Mouse (Mus musculus): Measurements from ENCODE around the gene Cpsf4. TPM values are rescaled to one million over a fixed set of nuclear protein-coding genes. Genes with fewer than 3 reads are reported as not detected.

The Cpsf4 gene
- polyA plus RNA-seq, 1 experiment from 2014 or later = 53.3 TPM

DNA sequence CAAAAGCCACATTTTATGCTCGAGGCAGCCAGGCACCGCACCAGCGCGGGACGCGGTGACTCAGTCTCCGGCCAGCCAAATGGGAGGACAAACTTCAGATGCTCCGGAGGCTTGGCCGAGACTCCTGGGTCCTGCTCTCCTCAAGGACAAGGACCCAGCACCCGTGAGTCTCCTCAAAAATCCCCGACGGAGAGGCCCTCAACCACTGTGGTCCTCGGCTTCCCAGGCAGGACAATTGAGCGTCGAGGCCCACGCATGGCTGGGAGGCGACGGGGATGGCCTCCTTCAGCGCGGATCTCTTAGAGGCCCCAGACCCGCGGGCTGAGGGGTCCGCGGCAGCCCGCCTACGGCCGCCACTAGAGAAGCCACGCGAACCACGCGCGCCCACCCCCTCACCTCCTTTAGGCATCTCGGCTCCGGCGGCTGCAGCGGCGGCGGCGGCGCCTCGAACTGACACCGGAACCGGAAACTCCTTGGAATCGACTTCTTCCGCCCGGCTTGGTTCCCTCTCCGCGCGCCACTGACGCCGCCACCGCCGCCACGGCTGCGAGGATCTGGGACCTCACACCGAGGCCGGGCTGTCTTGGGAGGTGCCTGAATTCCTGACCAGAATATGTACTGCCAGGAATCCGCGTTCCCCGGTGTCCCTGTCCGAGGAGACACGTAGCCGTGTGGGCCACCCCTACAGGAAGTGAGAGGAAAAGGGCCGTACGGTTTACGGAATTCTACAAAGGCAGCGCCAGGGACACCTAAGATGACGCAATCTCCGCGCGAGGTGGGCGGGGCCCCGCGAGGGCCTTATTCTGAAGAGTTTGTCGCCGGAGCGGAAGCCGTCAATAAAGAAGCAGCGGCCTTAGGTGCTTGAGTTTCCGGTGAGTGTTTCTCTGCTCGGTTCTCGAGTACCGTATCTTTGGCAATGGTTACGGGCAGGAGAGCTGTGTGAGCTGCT lies 27.2 kb upstream of the Cpsf4 start, which contains the start of the genes Pdap1 and Bud31:
Gene Pdap1 (minus strand): TSS at position 668 of the 949 bp plus-strand sequence.
Gene Bud31 (plus strand): TSS at position 792 of the 949 bp plus-strand sequence.
- Histone ChIP-seq H3K27me3 (ENCODE audit: insufficient read depth, poor library complexity, severe bottlenecking) (no peaks in the 10 kb centered on the region), H3K4me3 (peak within 1 kb of the TSS; percentile 94), H3K4me1 (peaks cover 14% of the 10 kb centered on the region), H3K27ac (peak within 1 kb of the TSS; percentile 99), H3K9me3 (no peaks in the 10 kb centered on the region), H3K36me3 (peaks cover 65% of the 10 kb centered on the region)
- DNase-seq (ENCODE audit: low spot score) = peak; percentile 96
- under 1% methylated on average over 84 of the region's 84 CpGs for WGBS

DNA sequence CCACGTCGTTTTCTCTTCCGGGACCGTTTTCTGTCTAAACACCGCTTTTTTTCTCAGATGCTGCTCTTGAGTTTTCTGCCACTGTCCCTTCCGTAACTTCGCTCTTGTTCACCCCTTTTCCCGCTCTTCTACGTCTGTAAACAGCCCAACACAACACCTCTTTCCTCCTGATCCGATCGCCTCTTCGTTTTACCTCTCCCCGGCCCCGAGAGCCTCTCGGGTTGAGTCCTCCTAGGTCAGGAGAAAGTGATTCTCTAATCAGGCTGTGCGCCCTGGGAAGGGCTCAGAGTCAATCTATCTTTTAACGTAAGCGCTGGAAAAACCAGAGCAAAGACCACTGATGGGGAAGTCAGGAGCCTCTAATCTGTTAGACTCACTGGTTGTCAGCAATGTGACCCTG lies 26.4 kb upstream of the Cpsf4 start:
- under 1% methylated on average over 18 of the region's 18 CpGs for WGBS
- H3K36me3 ChIP-seq = peaks cover 65% of the 10 kb centered on the region
- H3K27me3 ChIP-seq (ENCODE audit: insufficient read depth, poor library complexity, severe bottlenecking) = no peaks in the 10 kb centered on the region
- DNase-seq (ENCODE audit: low spot score) = no peak
- peak overlapping the region; percentile 99 for H3K27ac ChIP-seq
- peaks cover 14% of the 10 kb centered on the region for H3K4me1 ChIP-seq
- no peaks in the 10 kb centered on the region for H3K9me3 ChIP-seq
- H3K4me3 ChIP-seq = peak overlapping the region; percentile 94

DNA sequence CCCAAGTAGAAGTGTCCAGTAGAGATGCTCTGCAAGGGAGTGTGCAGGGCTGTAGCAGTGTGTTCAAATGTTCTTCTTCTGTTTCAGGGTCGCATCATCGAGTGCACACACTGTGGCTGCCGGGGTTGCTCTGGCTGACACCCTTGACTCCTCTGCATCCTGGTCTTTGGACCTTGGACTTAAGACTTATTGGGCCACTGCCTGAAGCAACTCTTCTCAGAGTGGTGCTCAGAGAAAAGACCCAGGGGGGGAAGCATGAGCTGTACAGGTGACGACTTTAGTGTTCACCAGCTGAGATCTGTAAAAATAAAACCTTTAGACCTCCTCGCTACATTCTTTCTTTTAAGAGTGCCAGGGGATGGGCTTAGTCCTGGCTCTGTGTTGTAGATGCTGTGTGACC lies 19.3 kb upstream of the Cpsf4 start:
- no peaks in the 10 kb centered on the region for H3K4me1 ChIP-seq
- no peaks in the 10 kb centered on the region for H3K27me3 ChIP-seq (ENCODE audit: insufficient read depth, poor library complexity, severe bottlenecking)
- 90% methylated on average over 5 of the region's 5 CpGs for WGBS
- H3K36me3 ChIP-seq = peaks cover 99% of the 10 kb centered on the region
- DNase-seq (ENCODE audit: low spot score) = no peak
- H3K27ac ChIP-seq = no peak overlapping the region
- H3K4me3 ChIP-seq = no peak overlapping the region
- no peaks in the 10 kb centered on the region for H3K9me3 ChIP-seq

DNA sequence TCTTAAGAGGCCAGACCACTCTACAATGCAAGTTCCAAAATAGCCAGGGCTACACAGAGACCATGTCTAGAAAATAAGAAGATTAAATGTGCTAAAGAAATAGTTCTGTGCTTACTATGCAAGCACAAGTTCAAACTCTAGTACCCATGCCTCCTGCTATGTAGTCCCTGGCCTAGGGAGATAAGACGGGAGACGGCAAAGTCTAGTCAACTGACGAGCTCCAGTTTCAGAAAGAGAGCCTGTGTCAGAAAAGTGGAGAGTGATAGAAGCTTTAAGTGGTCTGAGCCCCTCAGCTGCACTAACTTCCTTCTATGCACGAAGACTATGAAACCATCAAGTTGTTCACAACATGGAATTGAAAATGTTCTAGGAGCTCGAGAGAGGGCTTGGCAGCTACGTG lies 17.7 kb upstream of the Cpsf4 start:
- Histone ChIP-seq H3K27me3 (ENCODE audit: insufficient read depth, poor library complexity, severe bottlenecking) (no peaks in the 10 kb centered on the region), H3K9me3 (no peaks in the 10 kb centered on the region), H3K36me3 (peaks cover 98% of the 10 kb centered on the region), H3K4me1 (no peaks in the 10 kb centered on the region), H3K27ac (no peak overlapping the region), H3K4me3 (no peak overlapping the region)
- WGBS = 71% methylated on average over 6 of the region's 6 CpGs
- no peak for DNase-seq (ENCODE audit: low spot score)

DNA sequence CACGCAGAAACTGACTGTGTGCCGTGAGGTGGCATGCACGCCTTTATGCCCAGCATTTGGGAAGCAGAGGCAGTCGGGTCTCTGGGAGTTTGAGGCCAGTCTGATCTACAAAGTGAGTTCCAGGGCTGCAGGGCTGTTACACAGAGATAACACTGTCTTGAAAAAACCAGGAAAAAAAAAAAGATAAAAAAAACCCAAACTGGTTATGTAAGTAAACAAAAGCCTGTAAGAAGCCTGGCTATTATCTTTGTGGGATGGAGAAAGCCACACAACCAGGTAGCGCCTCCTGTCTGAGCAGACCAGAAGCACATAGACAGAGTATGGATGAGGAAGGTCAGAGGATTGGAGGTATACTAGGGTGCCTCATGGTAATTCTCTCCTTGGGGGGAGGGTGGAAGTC lies 14.3 kb upstream of the Cpsf4 start:
- Histone ChIP-seq H3K4me3 (no peak overlapping the region), H3K36me3 (peaks cover 93% of the 10 kb centered on the region), H3K4me1 (no peaks in the 10 kb centered on the region), H3K9me3 (no peaks in the 10 kb centered on the region), H3K27me3 (ENCODE audit: insufficient read depth, poor library complexity, severe bottlenecking) (no peaks in the 10 kb centered on the region), H3K27ac (no peak overlapping the region)
- WGBS = 83% methylated on average over 5 of the region's 5 CpGs
- DNase-seq (ENCODE audit: low spot score) = no peak

DNA sequence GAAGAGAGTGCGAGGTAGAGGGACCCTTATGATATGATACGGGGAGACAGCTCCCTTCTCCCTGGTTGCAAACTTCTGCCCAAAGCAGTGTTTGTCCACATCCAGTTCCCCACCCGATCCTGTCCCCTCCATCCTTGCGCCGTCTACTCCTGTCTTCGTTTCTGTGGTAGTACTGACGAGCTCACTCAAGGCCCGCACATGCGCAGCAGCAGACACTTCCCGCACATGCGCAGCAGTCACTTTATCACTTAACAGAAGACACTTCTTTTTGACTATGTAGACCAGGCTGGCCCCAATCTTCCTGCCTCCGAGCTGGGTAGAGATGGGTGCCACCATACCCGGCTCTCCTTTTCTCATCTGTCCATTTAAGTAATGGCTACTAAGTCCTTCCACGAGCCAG lies 5.7 kb upstream of the Cpsf4 start:
- no peak overlapping the region for H3K4me3 ChIP-seq
- 94% methylated on average over 14 of the region's 14 CpGs for WGBS
- H3K9me3 ChIP-seq = no peaks in the 10 kb centered on the region
- H3K27me3 ChIP-seq (ENCODE audit: insufficient read depth, poor library complexity, severe bottlenecking) = no peaks in the 10 kb centered on the region
- H3K4me1 ChIP-seq = peaks cover 13% of the 10 kb centered on the region; the same call in 1 of the 2 replicates
- DNase-seq (ENCODE audit: low spot score) = no peak
- no peak overlapping the region for H3K27ac ChIP-seq
- H3K36me3 ChIP-seq = peaks cover 79% of the 10 kb centered on the region

DNA sequence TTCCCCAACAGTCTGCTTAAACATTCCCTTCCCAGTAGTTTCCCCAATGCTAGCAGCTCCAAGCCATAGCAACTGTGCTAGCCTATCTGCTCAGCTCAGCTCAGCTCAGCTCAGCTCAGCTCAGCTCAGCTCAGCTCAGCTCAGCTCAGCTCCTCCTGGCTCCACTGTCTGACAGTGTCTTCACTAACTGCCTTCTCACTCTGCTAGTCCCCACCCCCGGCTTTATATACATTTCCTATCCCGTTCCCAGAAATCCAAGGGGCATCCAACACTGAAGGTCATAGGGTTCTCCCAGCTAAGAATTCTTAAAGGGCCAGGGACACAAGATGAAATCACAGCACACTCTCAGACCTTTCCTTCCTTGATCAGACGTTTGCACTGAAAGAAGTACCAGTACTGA lies 2.3 kb upstream of the Cpsf4 start:
- DNase-seq (ENCODE audit: low spot score) = no peak
- peaks cover 30% of the 10 kb centered on the region for H3K4me1 ChIP-seq
- no peaks in the 10 kb centered on the region for H3K27me3 ChIP-seq (ENCODE audit: insufficient read depth, poor library complexity, severe bottlenecking)
- no peaks in the 10 kb centered on the region for H3K9me3 ChIP-seq
- H3K4me3 ChIP-seq = 0 out of 2 replicates have a peak overlapping the region, but pooled peaks have one; percentile 10
- WGBS = 58% methylated on average over 3 of the region's 3 CpGs
- H3K27ac ChIP-seq = no peak overlapping the region
- peaks cover 52% of the 10 kb centered on the region for H3K36me3 ChIP-seq

DNA sequence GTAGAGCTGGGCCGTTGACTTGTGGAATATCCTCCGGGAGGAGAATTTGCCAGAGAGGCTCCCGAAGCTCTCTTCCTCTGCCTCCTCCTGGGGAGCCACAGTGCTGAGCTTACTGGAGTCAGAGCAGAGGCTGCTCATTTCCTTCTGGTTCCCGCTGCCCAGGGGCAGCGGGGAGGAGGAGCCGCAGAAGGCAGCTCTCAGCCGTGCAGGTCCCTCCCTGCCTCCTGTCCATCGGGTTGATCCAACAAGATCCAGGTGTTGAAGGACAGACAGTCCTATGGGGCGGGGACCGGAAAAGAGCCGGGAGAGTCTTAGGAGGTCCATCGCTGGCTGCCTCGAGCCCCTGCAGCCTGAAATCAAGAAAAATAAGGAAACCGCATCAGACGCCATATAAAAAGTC lies 1.8 kb upstream of the Cpsf4 start:
- no peak for DNase-seq (ENCODE audit: low spot score)
- no peaks in the 10 kb centered on the region for H3K27me3 ChIP-seq (ENCODE audit: insufficient read depth, poor library complexity, severe bottlenecking)
- peaks cover 30% of the 10 kb centered on the region for H3K4me1 ChIP-seq
- H3K4me3 ChIP-seq = no peak overlapping the region
- H3K27ac ChIP-seq = no peak overlapping the region
- H3K9me3 ChIP-seq = no peaks in the 10 kb centered on the region
- peaks cover 50% of the 10 kb centered on the region for H3K36me3 ChIP-seq
- WGBS = 84% methylated on average over 15 of the region's 15 CpGs

DNA sequence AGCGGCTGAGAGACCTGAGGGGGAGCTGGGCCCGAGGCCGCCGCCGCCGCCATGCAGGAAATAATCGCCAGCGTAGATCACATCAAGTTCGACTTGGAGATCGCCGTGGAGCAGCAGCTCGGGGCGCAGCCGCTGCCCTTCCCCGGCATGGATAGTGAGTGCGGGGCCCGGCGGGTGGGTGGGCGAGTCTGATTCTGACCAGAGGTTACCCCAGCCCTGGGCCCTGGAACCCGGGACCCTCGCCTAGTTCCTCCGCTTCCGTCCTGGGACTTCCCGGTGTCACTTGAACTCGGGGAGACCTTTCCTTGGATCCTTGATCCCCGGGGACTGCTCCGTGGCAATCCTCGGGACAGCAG lies 271 bp downstream of the Cpsf4 start:
- H3K4me3 ChIP-seq = peak overlapping the region; percentile 84
- H3K36me3 ChIP-seq = peaks cover 52% of the 10 kb centered on the region
- no peaks in the 10 kb centered on the region for H3K9me3 ChIP-seq
- no peaks in the 10 kb centered on the region for H3K27me3 ChIP-seq (ENCODE audit: insufficient read depth, poor library complexity, severe bottlenecking)
- WGBS = under 1% methylated on average over 28 of the region's 28 CpGs
- H3K27ac ChIP-seq = peak overlapping the region; percentile 91
- DNase-seq (ENCODE audit: low spot score) = no peak
- H3K4me1 ChIP-seq = peaks cover 30% of the 10 kb centered on the region

DNA sequence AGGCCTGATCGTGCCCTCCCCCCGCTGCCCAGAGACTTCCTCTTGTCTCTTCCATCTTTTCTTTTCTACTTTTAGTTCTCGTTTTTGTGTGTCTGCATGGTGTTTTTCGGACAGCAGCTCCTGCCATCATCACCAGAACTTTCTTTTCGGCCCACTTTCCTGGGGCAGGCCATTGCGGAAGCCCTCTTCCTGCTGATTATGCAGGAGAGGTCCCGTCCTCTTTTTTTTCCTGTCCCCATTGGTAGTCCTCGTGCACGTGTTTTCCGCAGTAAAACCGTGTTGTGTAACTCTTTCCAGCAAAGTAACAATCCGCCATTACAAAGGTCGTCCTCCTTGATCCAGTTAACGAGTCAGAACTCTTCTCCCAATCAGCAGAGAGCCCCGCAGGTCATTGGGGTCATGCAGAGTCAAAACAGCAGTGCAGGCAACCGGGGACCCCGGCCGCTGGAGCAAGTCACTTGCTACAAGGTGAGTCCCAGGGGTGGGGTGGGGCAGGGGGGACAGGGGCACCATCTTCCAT lies 11.5 kb downstream of the Cpsf4 start:
- Histone ChIP-seq H3K27ac (no peak overlapping the region), H3K27me3 (ENCODE audit: insufficient read depth, poor library complexity, severe bottlenecking) (no peaks in the 10 kb centered on the region), H3K4me1 (0 out of 2 replicates have a peak, but pooled peaks cover 3% of the 10 kb centered on the region), H3K36me3 (peaks cover 100% of the 10 kb centered on the region), H3K9me3 (no peaks in the 10 kb centered on the region), H3K4me3 (no peak overlapping the region)
- WGBS = 89% methylated on average over 18 of the region's 18 CpGs
- no peak for DNase-seq (ENCODE audit: low spot score)

DNA sequence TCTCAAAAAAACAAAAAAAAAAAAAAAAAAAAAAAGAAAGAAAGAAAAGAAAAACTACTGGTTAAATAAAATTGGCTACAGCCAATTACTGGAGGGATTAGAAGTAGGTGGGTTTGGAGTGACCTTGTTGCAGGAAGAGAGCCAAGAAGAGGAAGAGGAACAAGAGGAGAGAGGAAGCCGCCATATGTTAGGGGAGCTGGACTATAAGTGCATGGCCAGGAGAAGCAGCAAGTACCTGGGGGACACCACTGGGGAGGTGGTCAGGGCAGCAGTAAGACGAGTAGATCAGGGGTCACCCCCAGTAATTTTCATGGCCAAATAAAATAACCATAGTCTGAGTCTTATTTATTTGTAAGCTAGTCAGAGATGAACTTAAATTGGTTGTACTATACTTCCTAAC lies 18.2 kb downstream of the Cpsf4 start:
- WGBS = 94% methylated on average over 2 of the region's 2 CpGs
- peaks cover 88% of the 10 kb centered on the region for H3K36me3 ChIP-seq
- DNase-seq (ENCODE audit: low spot score) = no peak
- no peaks in the 10 kb centered on the region for H3K27me3 ChIP-seq (ENCODE audit: insufficient read depth, poor library complexity, severe bottlenecking)
- H3K9me3 ChIP-seq = no peaks in the 10 kb centered on the region
- H3K4me1 ChIP-seq = peaks cover 12% of the 10 kb centered on the region
- no peak overlapping the region for H3K4me3 ChIP-seq
- no peak overlapping the region for H3K27ac ChIP-seq

DNA sequence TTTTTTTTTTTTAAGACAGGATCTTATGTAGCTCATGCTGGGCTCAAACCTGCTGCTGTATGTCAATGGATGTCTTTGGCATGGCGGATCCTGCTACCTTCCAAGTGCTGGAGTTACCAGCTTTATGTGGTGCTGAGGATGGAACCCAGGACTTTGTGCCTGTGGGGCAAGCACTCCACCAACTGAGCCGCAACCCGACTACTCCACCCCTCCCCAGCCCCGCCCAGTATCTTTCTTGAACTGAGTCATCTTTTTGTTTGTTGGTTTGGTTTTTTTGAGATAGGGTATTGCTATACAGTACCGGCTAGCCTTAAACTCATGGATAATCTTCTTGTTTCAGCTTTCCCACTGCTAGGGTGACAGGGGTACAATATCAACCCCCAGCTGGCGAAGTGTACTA lies 22.4 kb downstream of the Cpsf4 start:
- 89% methylated on average over 6 of the region's 6 CpGs for WGBS
- Histone ChIP-seq H3K36me3 (peaks cover 52% of the 10 kb centered on the region), H3K27me3 (ENCODE audit: insufficient read depth, poor library complexity, severe bottlenecking) (no peaks in the 10 kb centered on the region), H3K4me3 (no peak overlapping the region), H3K4me1 (peaks cover 19% of the 10 kb centered on the region), H3K27ac (no peak overlapping the region), H3K9me3 (no peaks in the 10 kb centered on the region)
- DNase-seq (ENCODE audit: low spot score) = no peak

DNA sequence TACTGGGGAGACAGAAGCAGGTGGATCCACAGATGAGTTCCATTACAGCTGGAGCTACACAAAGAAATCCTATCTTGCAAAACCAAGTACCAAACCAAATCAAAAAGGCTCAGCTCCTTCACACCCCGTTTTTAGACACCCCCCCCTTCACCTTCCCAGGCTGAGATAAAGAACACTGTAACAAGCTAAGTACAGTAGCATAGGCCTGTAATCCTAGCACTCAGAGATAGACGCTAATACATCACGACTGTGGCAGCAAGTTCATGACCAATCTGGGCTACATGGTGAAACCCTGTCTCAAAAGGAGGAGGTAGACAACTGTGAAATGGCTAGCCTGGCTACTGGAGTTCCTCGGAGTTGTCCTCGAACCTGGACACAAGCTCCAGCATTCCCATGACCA lies 23.4 kb downstream of the Cpsf4 start:
- peaks cover 52% of the 10 kb centered on the region for H3K36me3 ChIP-seq
- H3K9me3 ChIP-seq = no peaks in the 10 kb centered on the region
- peaks cover 19% of the 10 kb centered on the region for H3K4me1 ChIP-seq
- WGBS = 35% methylated on average over 5 of the region's 5 CpGs
- peak overlapping the region; percentile 97 for H3K27ac ChIP-seq
- peak overlapping the region; percentile 90 for H3K4me3 ChIP-seq
- H3K27me3 ChIP-seq (ENCODE audit: insufficient read depth, poor library complexity, severe bottlenecking) = no peaks in the 10 kb centered on the region
- DNase-seq (ENCODE audit: low spot score) = no peak
